Mouse (Mus musculus) G1E (cell line): ENCODE measurements around the gene Ythdf1.

Experiments used
- CTCF ChIP-seq: IDR thresholded peaks from 2 replicates; pipeline ENCODE4 v1.5.1; 2012; ENCODE audit warnings: low read depth, low read length, inconsistent platforms, mixed read lengths
- GATA1 ChIP-seq: IDR thresholded peaks from 2 replicates; pipeline ENCODE4 v1.6.1; 2012; ENCODE audit warnings: borderline replicate concordance, low read length, inconsistent platforms, mixed read lengths
- GATA2 ChIP-seq: IDR thresholded peaks from 2 replicates; pipeline ENCODE4 v1.6.1; 2012; ENCODE audit warnings: low read depth, low read length, inconsistent platforms, borderline replicate concordance
- POLR2AphosphoS5 ChIP-seq: IDR thresholded peaks from 2 replicates; pipeline ENCODE4 v1.6.1; 2012; ENCODE audit warnings: low read depth, low read length, inconsistent platforms; ENCODE audit not compliant: insufficient replicate concordance
- TAL1 ChIP-seq: conservative IDR thresholded peaks from 2 replicates; pipeline ENCODE4 v1.6.1; 2012; ENCODE audit warnings: low read depth, low read length, inconsistent platforms, mixed read lengths

- TF ChIP-seq CTCF (no peak), TAL1 (no peak), POLR2AphosphoS5 (no peak), GATA1 (no peak), GATA2 (no peak)
Measured at GRCm38 (mm10) chr2:180949947-180950346, 29.2 kb upstream of the Ythdf1 start.
